Mouse (Mus musculus): Measurements from ENCODE around the gene Gpr132. TPM values are rescaled to one million over a fixed set of nuclear protein-coding genes. Genes with fewer than 3 reads are reported as not detected.

The Gpr132 gene
- polyA plus RNA-seq, 1 experiment, result 0.01 TPM

DNA sequence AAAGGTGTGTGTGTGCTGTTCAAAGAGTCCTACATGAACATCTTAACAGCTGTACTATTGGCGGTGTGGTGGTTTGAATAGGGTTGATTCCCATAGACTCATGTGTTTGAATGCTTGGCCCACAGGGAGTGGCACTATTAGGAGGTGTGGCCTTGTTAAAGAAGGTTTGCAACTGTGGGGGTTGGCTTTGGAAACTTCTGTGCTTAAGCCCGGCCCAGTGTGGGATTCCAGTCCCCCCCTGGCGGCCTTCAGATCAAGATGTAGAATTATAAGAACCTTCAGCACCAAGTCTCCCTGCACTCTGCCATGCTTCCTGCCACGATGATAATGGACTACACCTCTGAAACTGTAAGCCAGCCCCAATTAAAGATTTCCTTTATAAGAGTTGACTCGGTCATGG, 35.6 kb downstream of the Gpr132 start:
- TF ChIP-seq TAL1 (IDR thresholded peaks at IDR 0.05; ENCODE audit: low read length) (no peak), GATA1 (IDR thresholded peaks at IDR 0.05; ENCODE audit: low read length) (no peak)
- Histone ChIP-seq H3K36me3 (ENCODE audit: control insufficient read depth) (peaks cover 22% of the 10 kb centered on the region), H3K4me3 (replicated peaks) (no peak overlapping the region), H3K27me3 (ENCODE audit: control insufficient read depth) (no peaks in the 10 kb centered on the region), H3K4me1 (ENCODE audit: control insufficient read depth) (peaks cover 39% of the 10 kb centered on the region), H3K9me3 (ENCODE audit: control insufficient read depth, low read length) (no peaks in the 10 kb centered on the region)

GRCm38 (mm10) chr12:112830570-112830969, 37.5 kb downstream of the Gpr132 start:
- Histone ChIP-seq H3K4me3 (replicated peaks) (peak overlapping the region; percentile 70), H3K36me3 (ENCODE audit: control insufficient read depth) (peaks cover 41% of the 10 kb centered on the region), H3K4me1 (ENCODE audit: control insufficient read depth) (peaks cover 57% of the 10 kb centered on the region), H3K9me3 (ENCODE audit: control insufficient read depth, low read length) (no peaks in the 10 kb centered on the region), H3K27me3 (ENCODE audit: control insufficient read depth) (no peaks in the 10 kb centered on the region)
- no peak for TF ChIP-seq TAL1 (IDR thresholded peaks at IDR 0.05; ENCODE audit: low read length)
- no peak for TF ChIP-seq GATA1 (IDR thresholded peaks at IDR 0.05; ENCODE audit: low read length)

DNA sequence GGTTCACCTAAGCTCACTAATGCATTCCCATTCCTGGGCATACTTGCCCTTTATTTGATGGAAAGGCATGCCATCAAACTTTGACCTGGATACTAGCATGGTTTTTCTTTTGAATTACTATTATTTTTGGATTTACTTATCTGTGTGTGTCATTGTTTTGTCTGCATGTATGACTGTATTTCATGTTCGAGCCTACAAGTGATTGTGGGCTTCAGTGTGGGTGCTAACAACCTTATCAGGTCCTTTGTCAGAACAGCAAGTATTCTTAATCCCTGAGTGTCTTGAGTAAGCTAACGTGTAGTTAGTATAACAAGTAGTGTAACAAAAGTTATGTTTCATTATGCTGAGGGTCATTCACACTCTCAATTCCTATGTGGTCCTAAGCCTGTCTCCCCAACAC, 37.9 kb downstream of the Gpr132 start:
- H3K36me3 ChIP-seq (ENCODE audit: control insufficient read depth), result peaks cover 44% of the 10 kb centered on the region
- no peaks in the 10 kb centered on the region for H3K27me3 ChIP-seq (ENCODE audit: control insufficient read depth)
- TF ChIP-seq GATA1 (IDR thresholded peaks at IDR 0.05; ENCODE audit: low read length) (no peak), TAL1 (IDR thresholded peaks at IDR 0.05; ENCODE audit: low read length) (no peak)
- peaks cover 60% of the 10 kb centered on the region for H3K4me1 ChIP-seq (ENCODE audit: control insufficient read depth)
- H3K4me3 ChIP-seq (replicated peaks), result peak overlapping the region; percentile 70
- H3K9me3 ChIP-seq (ENCODE audit: control insufficient read depth, low read length), result no peaks in the 10 kb centered on the region

DNA sequence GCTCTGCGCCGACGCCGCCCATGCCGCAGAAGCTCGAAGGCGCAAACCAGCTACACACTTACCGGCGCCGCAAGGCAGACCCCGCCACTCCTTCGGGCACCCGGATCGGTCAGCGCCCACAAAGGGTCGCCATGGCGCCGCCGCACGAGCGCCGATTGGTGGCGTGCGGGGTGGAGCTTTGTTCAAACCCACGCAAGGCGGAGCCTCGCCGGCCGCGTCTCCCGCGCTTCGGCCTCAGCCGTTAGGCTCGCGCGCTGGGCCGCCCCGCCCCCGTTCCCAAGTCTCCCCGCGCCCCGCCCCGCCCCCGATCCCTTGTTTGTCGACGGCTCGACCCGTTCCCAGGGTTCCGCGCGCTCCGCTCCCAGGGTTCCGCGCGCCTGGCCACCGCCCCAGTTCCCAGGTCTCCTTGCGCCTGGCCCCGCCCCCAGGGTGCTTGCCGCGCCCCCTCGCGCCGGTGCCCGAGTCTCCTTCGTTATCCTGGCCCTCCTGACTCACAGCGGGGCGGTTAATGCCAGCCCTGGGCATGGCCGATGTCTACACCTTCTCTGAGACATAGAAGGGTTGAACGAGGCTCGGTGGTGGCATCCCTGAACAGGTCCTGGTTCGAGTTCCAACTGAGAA, 38.7 kb downstream of the Gpr132 start, which contains the start of gene Cdca4:
Gene Cdca4, minus strand, starts transcription at position 180 of the 621 bp plus-strand sequence.
- peak within 1 kb of the TSS; percentile 70 for H3K4me3 ChIP-seq (replicated peaks)
- H3K27me3 ChIP-seq (ENCODE audit: control insufficient read depth), result no peaks in the 10 kb centered on the region
- TF ChIP-seq GATA1 (IDR thresholded peaks at IDR 0.05; ENCODE audit: low read length) (no peak), TAL1 (IDR thresholded peaks at IDR 0.05; ENCODE audit: low read length) (no peak)
- peaks cover 68% of the 10 kb centered on the region for H3K4me1 ChIP-seq (ENCODE audit: control insufficient read depth)
- peaks cover 52% of the 10 kb centered on the region for H3K36me3 ChIP-seq (ENCODE audit: control insufficient read depth)
- H3K9me3 ChIP-seq (ENCODE audit: control insufficient read depth, low read length), result no peaks in the 10 kb centered on the region

DNA sequence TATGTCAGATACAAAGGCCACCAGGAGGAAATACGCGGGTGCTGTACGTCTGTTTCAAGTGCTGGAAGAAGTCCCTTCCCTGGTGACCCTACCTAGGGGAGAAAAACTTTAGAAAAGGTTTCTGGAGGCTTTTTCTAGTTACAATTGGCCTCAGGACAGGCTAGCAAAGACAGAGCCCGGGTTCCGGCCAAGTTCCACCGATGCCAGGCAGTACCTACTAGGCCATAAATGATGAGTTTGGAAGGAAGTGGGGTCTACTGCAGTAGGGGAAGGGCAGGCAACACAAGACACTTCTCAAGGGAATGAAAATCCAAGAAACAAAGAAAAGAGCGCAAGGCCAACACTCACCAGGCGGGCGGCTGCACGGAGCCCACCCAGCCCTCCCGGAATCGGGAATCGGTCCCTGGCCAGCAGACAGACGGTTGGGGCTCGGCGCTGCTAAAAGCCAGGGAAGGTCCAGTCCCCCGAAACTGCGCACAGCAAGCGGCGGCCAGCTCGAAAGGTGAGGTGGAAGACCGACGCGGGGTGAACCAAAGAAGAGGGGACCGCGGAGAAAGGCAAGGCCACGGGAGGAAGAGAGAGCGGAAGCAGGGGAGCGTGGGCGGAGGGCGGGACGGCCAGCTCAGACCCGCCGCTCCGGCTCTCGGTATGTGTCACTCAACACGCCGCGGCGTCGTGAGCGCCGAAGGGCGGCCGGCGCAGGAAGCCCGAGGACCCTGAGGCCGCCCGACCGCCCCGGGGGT, 39.4 kb downstream of the Gpr132 start:
- Histone ChIP-seq H3K4me3 (replicated peaks) (peak overlapping the region; percentile 70), H3K36me3 (ENCODE audit: control insufficient read depth) (peaks cover 59% of the 10 kb centered on the region), H3K9me3 (ENCODE audit: control insufficient read depth, low read length) (no peaks in the 10 kb centered on the region), H3K27me3 (ENCODE audit: control insufficient read depth) (no peaks in the 10 kb centered on the region), H3K4me1 (ENCODE audit: control insufficient read depth) (peaks cover 73% of the 10 kb centered on the region)
- no peak for TF ChIP-seq GATA1 (IDR thresholded peaks at IDR 0.05; ENCODE audit: low read length)
- TF ChIP-seq TAL1 (IDR thresholded peaks at IDR 0.05; ENCODE audit: low read length), result no peak

- Histone ChIP-seq H3K4me3 (replicated peaks) (peak overlapping the region; percentile 70), H3K27me3 (ENCODE audit: control insufficient read depth) (no peaks in the 10 kb centered on the region), H3K4me1 (ENCODE audit: control insufficient read depth) (peaks cover 78% of the 10 kb centered on the region), H3K36me3 (ENCODE audit: control insufficient read depth) (peaks cover 74% of the 10 kb centered on the region), H3K9me3 (ENCODE audit: control insufficient read depth, low read length) (no peaks in the 10 kb centered on the region)
- no peak for TF ChIP-seq GATA1 (IDR thresholded peaks at IDR 0.05; ENCODE audit: low read length)
- TF ChIP-seq TAL1 (IDR thresholded peaks at IDR 0.05; ENCODE audit: low read length), result no peak
These were observed 42.1 kb downstream of the Gpr132 start for GRCm38 (mm10) chr12:112825901-112826300.

DNA sequence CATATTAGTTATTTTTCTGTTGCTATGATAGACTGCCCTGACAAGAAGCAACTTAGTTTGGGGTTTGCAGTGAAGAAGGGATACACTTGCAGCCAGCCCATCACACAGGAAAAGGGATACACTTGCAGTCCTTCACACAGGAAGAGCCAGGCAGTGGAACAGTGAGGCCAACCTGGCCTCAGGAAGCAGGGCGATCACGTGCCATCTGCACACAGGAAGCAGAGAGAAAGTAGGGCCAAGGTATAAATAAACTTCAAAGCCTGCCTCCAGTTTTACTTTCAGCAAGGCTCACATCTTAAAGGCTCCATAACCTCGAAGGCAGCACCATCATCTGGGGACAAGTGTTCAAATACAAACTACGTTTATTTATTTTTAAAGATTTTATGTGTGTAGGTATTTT, 44.8 kb downstream of the Gpr132 start:
- Histone ChIP-seq H3K4me3 (replicated peaks) (no peak overlapping the region), H3K27me3 (ENCODE audit: control insufficient read depth) (no peaks in the 10 kb centered on the region), H3K4me1 (ENCODE audit: control insufficient read depth) (peaks cover 70% of the 10 kb centered on the region), H3K9me3 (ENCODE audit: control insufficient read depth, low read length) (no peaks in the 10 kb centered on the region), H3K36me3 (ENCODE audit: control insufficient read depth) (peaks cover 99% of the 10 kb centered on the region)
- TF ChIP-seq TAL1 (IDR thresholded peaks at IDR 0.05; ENCODE audit: low read length) (no peak), GATA1 (IDR thresholded peaks at IDR 0.05; ENCODE audit: low read length) (no peak)

DNA sequence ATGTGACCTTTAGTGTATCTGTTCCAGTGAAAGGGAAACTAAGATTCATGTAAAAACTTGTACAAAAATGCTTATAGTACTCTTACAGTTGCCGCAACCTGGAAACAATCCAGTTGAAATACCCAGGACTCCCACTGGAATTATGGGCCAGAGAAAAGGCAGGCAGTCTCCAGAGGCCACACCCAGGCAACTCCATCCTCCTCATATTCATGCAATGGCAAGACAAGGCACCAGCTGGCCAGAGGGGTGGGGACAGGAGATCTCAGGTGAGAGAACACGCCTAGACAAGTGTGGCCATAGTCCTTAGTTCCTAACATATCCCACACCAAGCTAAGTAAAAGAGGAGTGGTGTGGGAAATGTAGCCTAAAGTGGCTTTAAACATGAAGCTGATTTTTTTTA, 45.4 kb downstream of the Gpr132 start:
- Histone ChIP-seq H3K9me3 (ENCODE audit: control insufficient read depth, low read length) (no peaks in the 10 kb centered on the region), H3K4me3 (replicated peaks) (peak overlapping the region; percentile 17), H3K4me1 (ENCODE audit: control insufficient read depth) (peaks cover 69% of the 10 kb centered on the region), H3K27me3 (ENCODE audit: control insufficient read depth) (no peaks in the 10 kb centered on the region), H3K36me3 (ENCODE audit: control insufficient read depth) (peaks cover 99% of the 10 kb centered on the region)
- TF ChIP-seq GATA1 (IDR thresholded peaks at IDR 0.05; ENCODE audit: low read length), result no peak

GRCm38 (mm10) chr12:112821974-112822373, 46.1 kb downstream of the Gpr132 start:
- H3K27me3 ChIP-seq (ENCODE audit: control insufficient read depth), result no peaks in the 10 kb centered on the region
- peaks cover 62% of the 10 kb centered on the region for H3K4me1 ChIP-seq (ENCODE audit: control insufficient read depth)
- no peaks in the 10 kb centered on the region for H3K9me3 ChIP-seq (ENCODE audit: control insufficient read depth, low read length)
- H3K4me3 ChIP-seq (replicated peaks), result no peak overlapping the region
- H3K36me3 ChIP-seq (ENCODE audit: control insufficient read depth), result peaks cover 99% of the 10 kb centered on the region
- no peak for TF ChIP-seq TAL1 (IDR thresholded peaks at IDR 0.05; ENCODE audit: low read length)
- TF ChIP-seq GATA1 (IDR thresholded peaks at IDR 0.05; ENCODE audit: low read length), result no peak
